Mouse (Mus musculus): ENCODE results near the gene Cenpb. TPM values are rescaled to one million over a fixed set of nuclear protein-coding genes. Genes with fewer than 3 reads are reported as not detected.

The Cenpb gene
- polyA plus RNA-seq, 1 experiment from 2014 or later: 13.2 TPM

- no peak for DNase-seq (ENCODE audit: low spot score)
- no peak overlapping the region for H3K4me2 ChIP-seq (replicated peaks; ENCODE audit: low read depth, low read length)
- H3K36me3 ChIP-seq (ENCODE audit: insufficient read depth, low read length): no peaks in the 10 kb centered on the region
- no peak; the same call in 1 of the 2 replicates for ATAC-seq
- no peak overlapping the region for H3K9ac ChIP-seq (replicated peaks; ENCODE audit: low read depth)
- H3K27me3 ChIP-seq (replicated peaks; ENCODE audit: insufficient read depth, low read length): no peaks in the 10 kb centered on the region
- TF ChIP-seq CTCF (IDR thresholded peaks at IDR 0.05): no peak
- TF ChIP-seq EP300 (IDR thresholded peaks at IDR 0.05): no peak
- no peak overlapping the region for H3K4me3 ChIP-seq (ENCODE audit: low read depth, low read length)
- peak overlapping the region; percentile 62 for H3K27ac ChIP-seq (ENCODE audit: low read length)
- H3K4me1 ChIP-seq (ENCODE audit: insufficient read depth, low read depth, low read length): peaks cover 5% of the 10 kb centered on the region; the same call in 1 of the 2 replicates
- no peaks in the 10 kb centered on the region for H3K9me3 ChIP-seq (ENCODE audit: low read length)
- 70% methylated on average over 8 of the region's 8 CpGs for WGBS
Observed at GRCm38 (mm10) chr2:131134826-131135400, 45.0 kb downstream of the Cenpb start.

GRCm38 (mm10) chr2:131134381-131134780, 45.5 kb downstream of the Cenpb start:
- Histone ChIP-seq H3K4me1 (ENCODE audit: insufficient read depth, low read depth, low read length) (no peaks in the 10 kb centered on the region; the same call in 1 of the 2 replicates), H3K4me3 (ENCODE audit: low read depth, low read length) (no peak overlapping the region), H3K4me2 (replicated peaks; ENCODE audit: low read depth, low read length) (no peak overlapping the region), H3K9me3 (ENCODE audit: low read length) (no peaks in the 10 kb centered on the region), H3K36me3 (ENCODE audit: insufficient read depth, low read length) (no peaks in the 10 kb centered on the region), H3K27me3 (replicated peaks; ENCODE audit: insufficient read depth, low read length) (no peaks in the 10 kb centered on the region), H3K27ac (ENCODE audit: low read length) (peak overlapping the region; percentile 62), H3K9ac (replicated peaks; ENCODE audit: low read depth) (no peak overlapping the region)
- no peak for TF ChIP-seq CTCF (IDR thresholded peaks at IDR 0.05)
- peak; percentile 72 for TF ChIP-seq EP300 (IDR thresholded peaks at IDR 0.05)
- 50% methylated on average over 1 of the region's 1 CpGs for WGBS
- ATAC-seq: peak; percentile 89
- DNase-seq (ENCODE audit: low spot score): peak; percentile 66

GRCm38 (mm10) chr2:131132930-131133547, 46.8 kb downstream of the Cenpb start, which contains the start of gene Gm11037:
TSS of gene Gm11037 (plus strand) at chr2:131133497.
- Histone ChIP-seq H3K4me1 (ENCODE audit: insufficient read depth, low read depth, low read length) (no peaks in the 10 kb centered on the region; the same call in 1 of the 2 replicates), H3K36me3 (ENCODE audit: insufficient read depth, low read length) (no peaks in the 10 kb centered on the region), H3K4me2 (replicated peaks; ENCODE audit: low read depth, low read length) (no peak within 1 kb of the TSS), H3K4me3 (ENCODE audit: low read depth, low read length) (no peak within 1 kb of the TSS), H3K27me3 (replicated peaks; ENCODE audit: insufficient read depth, low read length) (no peaks in the 10 kb centered on the region), H3K9ac (replicated peaks; ENCODE audit: low read depth) (no peak within 1 kb of the TSS), H3K27ac (ENCODE audit: low read length) (no peak within 1 kb of the TSS; the same call in 1 of the 2 replicates), H3K9me3 (ENCODE audit: low read length) (no peaks in the 10 kb centered on the region)
- ATAC-seq (no peak), DNase-seq (ENCODE audit: low spot score) (no peak)
- WGBS: 73% methylated on average over 9 of the region's 9 CpGs
- TF ChIP-seq EP300 (IDR thresholded peaks at IDR 0.05) (no peak), CTCF (IDR thresholded peaks at IDR 0.05) (no peak)

- H3K9me3 ChIP-seq (ENCODE audit: low read length): no peaks in the 10 kb centered on the region
- DNase-seq (ENCODE audit: low spot score) (no peak), ATAC-seq (no peak)
- 78% methylated on average over 10 of the region's 10 CpGs for WGBS
- no peak overlapping the region for H3K4me2 ChIP-seq (replicated peaks; ENCODE audit: low read depth, low read length)
- TF ChIP-seq CTCF (IDR thresholded peaks at IDR 0.05): no peak
- no peak for TF ChIP-seq EP300 (IDR thresholded peaks at IDR 0.05)
- no peaks in the 10 kb centered on the region for H3K36me3 ChIP-seq (ENCODE audit: insufficient read depth, low read length)
- no peak overlapping the region for H3K4me3 ChIP-seq (ENCODE audit: low read depth, low read length)
- H3K9ac ChIP-seq (replicated peaks; ENCODE audit: low read depth): no peak overlapping the region
- H3K27ac ChIP-seq (ENCODE audit: low read length): no peak overlapping the region
- no peaks in the 10 kb centered on the region for H3K27me3 ChIP-seq (replicated peaks; ENCODE audit: insufficient read depth, low read length)
- no peaks in the 10 kb centered on the region; the same call in 1 of the 2 replicates for H3K4me1 ChIP-seq (ENCODE audit: insufficient read depth, low read depth, low read length)
Observed at GRCm38 (mm10) chr2:131132111-131132888, 47.6 kb downstream of the Cenpb start.

GRCm38 (mm10) chr2:131130849-131131248, 49.0 kb downstream of the Cenpb start:
- Histone ChIP-seq H3K4me3 (ENCODE audit: low read depth, low read length) (no peak overlapping the region), H3K9me3 (ENCODE audit: low read length) (no peaks in the 10 kb centered on the region), H3K27ac (ENCODE audit: low read length) (no peak overlapping the region), H3K27me3 (replicated peaks; ENCODE audit: insufficient read depth, low read length) (no peaks in the 10 kb centered on the region), H3K4me1 (ENCODE audit: insufficient read depth, low read depth, low read length) (peaks cover 4% of the 10 kb centered on the region; the same call in 1 of the 2 replicates), H3K36me3 (ENCODE audit: insufficient read depth, low read length) (no peaks in the 10 kb centered on the region), H3K9ac (replicated peaks; ENCODE audit: low read depth) (no peak overlapping the region), H3K4me2 (replicated peaks; ENCODE audit: low read depth, low read length) (no peak overlapping the region)
- no peak for TF ChIP-seq EP300 (IDR thresholded peaks at IDR 0.05)
- no peak for TF ChIP-seq CTCF (IDR thresholded peaks at IDR 0.05)
- no peak for ATAC-seq
- no peak for DNase-seq (ENCODE audit: low spot score)
- WGBS: 82% methylated on average over 2 of the region's 2 CpGs

GRCm38 (mm10) chr2:131129836-131130235, 50.0 kb downstream of the Cenpb start:
- ATAC-seq (no peak), DNase-seq (ENCODE audit: low spot score) (peak; percentile 41)
- Histone ChIP-seq H3K27me3 (replicated peaks; ENCODE audit: insufficient read depth, low read length) (no peaks in the 10 kb centered on the region), H3K4me2 (replicated peaks; ENCODE audit: low read depth, low read length) (0 out of 2 replicates have a peak overlapping the region, but pooled peaks have one; percentile 11), H3K27ac (ENCODE audit: low read length) (0 out of 2 replicates have a peak overlapping the region, but pooled peaks have one; percentile 38), H3K9ac (replicated peaks; ENCODE audit: low read depth) (no peak overlapping the region), H3K36me3 (ENCODE audit: insufficient read depth, low read length) (no peaks in the 10 kb centered on the region), H3K4me3 (ENCODE audit: low read depth, low read length) (no peak overlapping the region), H3K9me3 (ENCODE audit: low read length) (no peaks in the 10 kb centered on the region), H3K4me1 (ENCODE audit: insufficient read depth, low read depth, low read length) (peaks cover 4% of the 10 kb centered on the region; the same call in 1 of the 2 replicates)
- 49% methylated on average over 5 of the region's 5 CpGs for WGBS
- peak; percentile 44; the same call in 1 of the 2 replicates for TF ChIP-seq EP300 (IDR thresholded peaks at IDR 0.05)
- no peak for TF ChIP-seq CTCF (IDR thresholded peaks at IDR 0.05)

All from lung, postnatal 0 days (tissue).